Mouse (Mus musculus) cerebellum, adult 18-20 months (tissue): Measurements from ENCODE around the gene Arsg.
"Not testable (repeated sequence)": the region's sequence is repeated elsewhere in the genome, so short reads cannot be mapped to it uniquely, and the experiment has no call there.

Experiments
- DNase-seq, 2 experiments: peaks; one replicate each; pipeline ENCODE4 v3.0.0; 2021

The Arsg gene

DNA sequence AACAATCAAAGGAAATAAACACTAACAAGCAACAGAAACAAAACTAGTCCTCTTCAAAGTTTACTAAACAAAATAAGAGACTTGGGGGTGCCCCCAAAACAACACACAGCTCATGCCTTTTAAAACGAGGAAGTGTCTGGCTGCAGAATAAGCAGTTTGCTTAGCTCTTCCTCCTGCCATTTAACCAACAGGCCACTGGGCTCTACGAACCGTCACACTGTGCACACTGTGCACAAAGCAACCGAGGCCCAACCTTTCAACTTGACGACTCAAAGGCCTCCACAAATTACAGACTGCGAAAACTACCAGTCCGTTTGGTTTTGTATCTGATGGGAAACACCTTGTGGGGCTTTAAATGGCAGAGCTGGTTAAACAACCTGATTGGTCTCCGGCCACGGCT is 3.0 kb upstream of the Arsg start:
- DNase-seq = no peak

DNA sequence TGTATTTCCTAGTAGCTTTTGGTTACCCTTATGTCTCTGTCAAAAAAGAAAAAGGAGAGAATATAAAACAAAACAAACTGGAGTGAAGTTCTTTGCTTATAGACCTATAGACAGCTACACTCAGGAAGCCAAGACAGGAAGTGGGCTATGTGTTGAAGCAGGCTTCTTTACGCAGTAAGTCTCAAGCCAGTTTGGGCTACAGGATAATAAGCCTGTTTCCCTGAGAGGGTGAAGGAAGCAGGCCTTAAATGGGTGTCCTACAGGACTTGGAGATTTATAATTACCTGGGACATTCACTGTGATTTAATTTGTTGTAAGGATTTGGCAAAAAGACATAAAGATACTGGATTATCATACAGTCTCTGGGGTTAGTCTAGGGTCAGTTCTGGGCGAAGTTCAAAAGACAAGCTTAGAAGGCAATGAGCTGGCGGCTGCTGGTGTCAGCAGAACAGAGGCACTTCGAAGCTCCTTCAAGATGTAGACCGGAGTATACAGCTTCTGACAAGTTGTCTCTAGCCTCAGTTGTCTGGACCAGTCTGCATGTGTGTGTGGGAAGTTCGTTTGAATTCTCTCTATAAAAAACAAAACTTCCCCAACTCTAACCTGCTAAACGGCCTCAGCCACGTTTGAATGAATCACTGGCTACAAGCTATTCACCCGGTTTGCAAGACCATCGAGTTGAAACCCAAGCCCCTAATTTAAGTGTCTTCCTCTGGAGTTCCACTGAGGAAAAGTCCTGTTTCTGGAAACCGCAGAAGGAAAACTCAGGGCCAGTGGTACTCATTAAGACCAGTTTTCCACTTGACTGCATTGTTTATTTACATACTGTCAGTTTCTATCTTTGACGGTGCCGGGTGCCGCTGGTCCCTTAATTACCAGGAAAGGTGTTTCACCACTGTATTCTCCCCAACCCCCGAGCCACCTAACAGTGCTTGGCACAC is 2.0 kb upstream of the Arsg start:
- peak in 1 of 2 experiments; percentile 42 for DNase-seq

DNA sequence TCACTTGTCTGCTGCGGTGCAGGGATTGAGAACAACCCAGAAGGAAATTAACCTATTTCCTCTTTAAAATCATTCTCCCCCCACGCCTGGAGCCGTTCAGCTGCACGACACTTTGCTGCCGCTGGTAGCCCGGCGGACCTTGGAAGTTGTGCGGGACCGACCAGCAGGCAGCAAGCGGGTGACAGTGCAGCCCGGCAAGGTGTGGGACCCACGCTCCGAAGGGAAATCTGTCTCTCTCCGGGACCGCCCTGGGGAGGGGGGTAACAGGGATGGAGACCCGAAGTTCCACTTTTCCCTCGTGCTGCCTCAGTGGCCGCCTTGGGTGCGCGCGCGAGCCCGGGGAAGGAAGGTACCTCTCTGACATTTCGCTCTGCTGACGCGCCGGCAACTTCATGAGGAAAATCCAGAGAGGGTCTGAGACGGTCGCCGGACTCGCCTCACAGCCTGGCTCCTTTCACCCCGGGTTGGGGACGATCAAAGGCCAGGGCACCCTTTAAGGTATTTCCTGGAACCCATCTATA is 943 bp upstream of the Arsg start:
- DNase-seq = peak; percentile 53 to 65

DNA sequence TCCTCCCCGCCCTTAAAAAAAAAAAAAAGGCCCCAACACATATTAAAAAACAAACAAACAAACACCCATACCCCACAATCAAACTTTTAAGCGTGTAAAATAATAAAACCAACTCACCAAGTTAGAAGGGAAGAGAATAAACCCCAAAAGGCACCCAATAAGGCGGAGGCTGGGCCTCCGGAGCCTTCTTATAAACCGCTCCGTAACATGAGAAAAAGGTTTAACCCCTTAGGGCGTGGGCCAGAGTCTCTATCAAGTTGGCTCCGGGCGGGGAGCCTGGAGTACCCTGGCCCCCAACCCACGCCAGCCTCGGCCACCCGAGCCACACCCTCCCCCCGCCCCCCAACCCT is 378 bp upstream of the Arsg start:
- no peak for DNase-seq

DNA sequence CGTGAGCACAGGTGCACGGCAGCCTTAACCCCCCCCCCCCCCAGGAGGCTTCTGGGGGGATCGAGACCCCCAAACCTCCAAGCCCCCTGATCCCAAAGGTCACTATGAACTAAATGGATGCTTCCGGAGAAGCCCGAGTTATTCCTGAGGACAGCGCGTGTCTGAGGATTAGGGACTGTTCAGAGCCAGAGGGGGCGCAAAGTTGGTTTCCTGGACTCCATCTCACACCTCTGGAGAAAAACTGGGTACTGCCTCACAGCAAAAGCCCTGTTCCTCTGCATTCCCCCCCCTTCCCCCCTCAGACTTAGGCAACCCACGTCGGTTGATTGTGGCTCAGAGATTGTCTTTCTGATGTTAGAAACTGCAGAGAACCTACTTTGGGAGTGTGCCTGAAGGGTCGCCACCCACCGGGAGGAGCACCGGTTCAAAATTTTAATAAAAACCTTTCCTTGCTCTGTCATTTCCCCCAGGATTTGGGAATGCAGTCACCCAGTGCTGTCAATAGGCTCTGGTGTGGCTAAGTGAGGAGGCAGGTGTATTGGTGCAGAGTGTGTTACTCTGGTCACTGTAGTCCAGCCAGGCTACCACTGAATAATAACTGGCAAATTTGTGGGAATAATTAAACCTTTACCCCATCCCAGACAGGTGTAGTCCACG is 1.0 kb downstream of the Arsg start:
- peak; percentile 20 to 42 for DNase-seq

DNA sequence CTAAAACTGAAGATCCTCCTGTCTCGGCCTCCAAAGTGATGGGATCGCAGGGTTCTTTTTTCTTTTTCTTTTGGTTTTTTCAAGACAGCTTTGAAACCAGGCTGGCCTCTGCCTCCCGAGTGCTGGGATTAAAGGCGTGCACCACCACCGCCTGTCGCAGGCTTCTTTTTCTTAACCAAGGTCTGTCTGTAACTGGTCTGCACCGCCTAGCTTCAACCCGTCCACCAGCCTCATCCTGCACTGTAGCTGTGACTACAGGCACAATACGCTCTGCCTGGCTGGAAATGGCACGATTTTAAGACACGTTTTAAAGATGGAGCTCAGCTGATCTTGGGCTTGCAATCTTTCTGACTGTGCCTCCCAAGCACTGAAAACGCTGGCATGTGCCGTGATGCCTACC is 1.7 kb downstream of the Arsg start:
- no peak for DNase-seq

DNA sequence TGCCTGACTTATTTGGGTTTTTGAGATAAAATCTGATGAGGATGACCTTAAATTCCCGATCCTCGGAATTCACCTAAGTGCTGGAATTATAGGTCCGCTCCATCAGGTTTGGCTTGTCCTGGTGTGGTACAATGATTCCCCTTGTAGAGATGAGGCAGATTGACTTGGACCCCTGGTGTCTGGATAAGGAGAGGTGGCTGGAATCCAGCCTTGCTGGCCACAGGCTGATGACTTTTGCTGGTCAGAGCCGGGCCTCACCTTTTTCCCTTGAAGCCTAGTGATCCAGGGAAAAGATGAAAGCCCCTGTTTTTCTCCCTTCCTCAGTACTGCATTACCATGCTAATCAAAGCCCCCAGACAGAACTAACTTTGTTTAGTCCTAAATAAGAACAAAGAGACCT is 2.5 kb downstream of the Arsg start:
- peak; percentile 35 to 39 for DNase-seq

DNA sequence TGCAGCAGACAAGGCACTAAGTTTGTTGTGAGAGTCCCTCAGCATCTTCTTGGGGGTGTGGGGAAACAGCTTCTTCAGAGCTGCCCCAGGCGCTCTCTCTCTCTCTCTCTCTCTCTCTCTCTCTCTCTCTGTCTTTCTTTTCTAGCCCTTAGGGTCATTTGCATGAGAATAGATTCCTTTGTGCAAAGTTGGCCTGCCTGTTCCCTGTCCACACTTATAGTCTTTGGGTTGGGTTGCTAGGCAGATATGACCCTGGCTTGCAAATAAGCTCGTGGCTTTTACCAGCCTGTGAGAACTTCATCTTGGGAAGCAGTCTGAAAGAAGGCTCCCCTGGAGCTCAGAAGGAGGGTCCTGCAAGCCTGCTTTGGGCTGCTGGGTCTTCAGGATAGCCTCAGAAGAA is 3.1 kb downstream of the Arsg start:
- DNase-seq = no peak

DNA sequence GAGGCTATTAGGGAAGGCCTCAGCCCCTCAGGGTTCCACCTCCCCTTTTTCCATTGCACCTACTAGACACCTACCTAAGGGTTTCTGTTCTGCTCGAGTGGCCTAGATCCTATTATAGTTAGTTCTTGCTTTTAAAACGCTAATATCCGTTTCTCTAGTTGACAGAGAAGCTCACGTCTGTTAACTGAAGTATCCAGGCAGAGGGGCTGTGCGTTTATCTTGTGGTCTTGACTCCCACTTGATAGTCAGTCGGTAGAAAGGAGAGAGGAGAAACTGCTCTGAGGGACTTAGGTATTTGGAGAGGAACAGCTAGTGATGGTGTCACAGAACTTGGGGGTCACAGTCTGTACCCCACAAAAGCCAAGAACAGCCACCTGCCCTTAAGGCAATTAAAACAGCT is 3.5 kb downstream of the Arsg start:
- DNase-seq = no peak

DNA sequence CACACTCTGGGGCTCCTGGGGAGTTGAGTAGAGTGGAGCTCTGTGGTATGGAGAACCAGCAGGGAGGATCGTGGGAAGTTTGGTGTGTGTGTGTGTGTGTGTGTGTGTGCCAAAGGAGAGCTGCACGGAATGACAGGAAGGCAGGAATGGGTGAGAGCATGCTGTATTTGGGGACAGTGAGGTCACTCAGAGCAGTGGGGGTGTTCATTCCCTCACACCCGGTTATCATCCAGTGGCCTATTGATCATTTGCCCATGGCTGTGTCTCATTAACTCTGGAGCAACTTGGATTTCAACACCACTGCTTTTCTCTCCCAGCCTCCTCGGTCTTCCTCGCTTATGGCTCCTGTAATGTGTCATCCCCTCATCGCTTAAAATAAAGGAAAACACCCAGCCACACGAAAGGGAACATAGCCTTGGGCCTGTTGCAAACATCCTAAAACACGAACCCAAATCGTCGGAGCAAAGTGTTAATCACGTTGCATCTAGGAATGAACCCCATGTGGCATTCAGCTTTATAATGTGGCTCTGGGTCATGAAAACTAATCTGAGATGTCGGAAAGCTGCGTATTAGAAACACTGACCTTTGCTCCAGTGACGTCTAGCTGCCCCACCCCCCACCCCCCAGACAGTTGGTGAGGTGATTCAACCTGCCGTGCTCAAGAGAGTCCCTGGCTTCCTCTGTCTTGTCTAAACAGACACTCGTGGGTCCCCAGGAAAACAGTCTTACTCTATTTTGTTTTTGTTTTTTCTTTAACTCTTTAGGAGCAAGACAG is 4.6 kb downstream of the Arsg start:
- no peak for DNase-seq

DNA sequence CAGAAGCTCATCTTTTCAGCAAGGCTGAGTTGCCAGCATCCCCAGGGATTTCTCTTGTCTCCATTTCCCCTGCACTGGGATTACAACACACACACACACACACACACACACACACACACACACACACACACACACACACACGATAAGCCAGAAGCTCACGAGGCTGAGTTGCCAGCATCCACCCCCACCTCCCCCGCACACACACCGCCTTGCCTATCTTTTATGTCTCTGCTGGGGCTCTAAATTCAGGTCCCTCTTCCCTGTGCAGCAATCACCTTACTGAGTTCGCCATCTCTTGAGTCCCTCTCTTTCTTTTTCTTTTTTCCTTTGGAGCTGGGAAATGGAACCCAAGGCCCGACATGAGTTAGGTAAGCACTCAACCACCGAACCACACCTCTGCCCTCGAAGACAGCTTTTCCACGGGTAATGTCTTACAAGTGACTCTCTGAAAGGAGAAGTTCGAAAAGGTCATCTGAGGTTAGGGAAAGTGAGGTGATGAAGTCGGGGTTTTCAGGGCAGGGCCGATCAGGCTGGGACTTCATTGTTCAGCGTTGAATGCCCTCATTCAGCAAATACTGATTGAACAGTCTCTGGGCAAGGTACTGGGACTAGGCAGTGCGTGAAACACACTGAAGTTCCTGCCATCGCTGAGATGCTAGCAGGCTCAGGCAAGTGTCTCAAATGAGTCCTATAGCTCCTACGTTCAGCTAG is 6.6 kb downstream of the Arsg start:
- no peak for DNase-seq

DNA sequence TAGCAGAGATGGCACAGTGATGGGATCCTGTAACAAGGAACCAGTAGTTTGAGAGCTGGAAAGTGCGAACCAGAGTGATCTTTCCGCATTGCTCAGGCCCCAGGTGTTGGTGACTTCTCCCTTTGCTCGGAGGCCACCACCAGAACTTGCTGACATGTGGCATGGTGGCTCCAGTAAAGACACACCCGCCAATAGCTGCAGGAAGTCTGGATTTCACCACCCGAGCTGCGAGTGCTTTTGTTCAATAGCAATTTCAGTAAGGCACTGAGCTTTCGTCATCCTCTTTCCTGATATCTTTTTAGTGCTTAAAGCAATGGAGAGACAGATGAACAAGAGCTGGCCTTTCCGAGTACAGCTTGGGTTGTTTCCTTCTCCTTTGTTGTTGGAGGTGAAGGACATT is 7.3 kb downstream of the Arsg start:
- no peak for DNase-seq

DNA sequence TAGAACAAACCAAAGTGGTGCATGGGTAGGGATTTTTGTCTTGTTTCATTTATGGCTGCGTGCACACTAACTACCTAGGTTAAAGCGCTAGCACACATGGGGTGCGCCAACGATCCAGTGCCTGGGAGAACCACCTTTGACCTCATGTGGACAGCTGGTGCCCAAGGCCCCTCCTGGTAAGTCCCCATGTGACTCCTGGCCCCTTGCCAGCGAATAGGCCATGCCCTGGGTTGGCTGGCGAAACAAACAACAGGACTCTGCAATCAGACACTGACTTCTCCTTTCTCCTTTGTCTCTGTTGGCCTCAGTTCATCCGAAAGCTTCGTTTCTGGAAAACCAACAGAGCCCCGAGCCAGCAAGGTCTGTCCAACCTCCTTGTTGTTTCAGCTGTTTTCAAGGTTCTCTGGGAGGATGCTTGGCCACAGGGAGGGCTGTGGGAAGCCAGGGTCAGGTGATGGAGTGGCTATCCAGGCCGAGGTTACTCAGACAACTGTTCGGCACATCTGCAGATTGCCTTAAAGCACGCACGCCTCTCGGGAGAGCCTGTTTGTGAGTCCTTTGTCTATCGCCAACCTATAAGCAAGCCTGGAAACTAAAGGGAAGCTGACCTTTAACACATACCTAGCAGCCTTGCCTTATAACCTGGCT is 12.3 kb downstream of the Arsg start:
- DNase-seq = peak; percentile 44 to 46

DNA sequence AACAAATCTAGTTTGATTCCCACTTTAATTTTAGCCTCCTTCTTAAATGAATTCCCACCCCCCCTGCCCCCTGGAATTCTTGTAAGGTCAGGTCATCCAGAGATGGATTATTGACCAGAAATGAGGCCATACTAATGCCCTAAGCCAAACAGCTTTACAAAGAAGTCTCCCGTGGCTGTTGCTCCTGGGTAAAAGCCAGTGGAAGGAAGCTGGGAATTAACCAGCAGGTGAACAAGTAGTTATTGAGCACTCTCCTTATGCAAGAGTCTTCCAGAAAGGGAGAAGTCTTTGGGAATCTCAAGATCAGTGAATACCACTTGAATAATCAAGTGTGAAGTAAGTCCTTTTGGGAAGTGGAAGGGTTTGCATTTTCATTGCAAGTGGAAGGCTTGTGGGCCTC is 13.9 kb downstream of the Arsg start:
- DNase-seq = no peak

DNA sequence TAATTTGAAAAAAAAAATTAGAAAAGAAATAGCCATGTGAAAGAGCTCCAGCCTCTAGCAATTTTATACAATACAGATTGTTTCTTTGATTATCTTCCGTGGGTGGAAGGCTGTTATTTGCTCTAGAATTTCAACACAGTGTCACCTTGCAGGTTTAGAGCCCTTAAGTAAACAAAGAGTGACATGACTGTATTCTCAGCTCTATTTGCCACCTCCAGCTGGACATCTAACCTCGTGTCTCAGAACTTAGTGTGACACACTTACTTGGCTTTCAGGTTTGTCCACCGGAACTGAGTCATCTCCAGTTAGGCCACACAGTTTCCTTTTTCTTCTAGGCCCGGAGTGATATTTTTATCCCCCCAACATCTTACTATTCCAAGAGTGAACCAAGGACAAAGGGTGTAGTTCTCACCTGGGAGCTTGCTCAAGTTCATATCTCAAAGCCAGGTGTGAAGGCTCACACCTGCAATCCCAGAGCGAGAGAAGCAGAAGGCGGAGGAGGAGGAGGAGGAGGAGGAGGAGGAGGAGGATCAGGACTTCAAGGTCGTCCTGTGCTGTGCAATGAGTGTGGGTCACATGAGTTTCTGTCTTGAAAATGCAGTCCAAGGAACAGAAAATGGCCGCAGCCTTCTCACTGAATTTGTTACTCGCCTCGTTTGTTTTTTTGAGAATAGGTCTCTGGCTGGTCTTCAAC is 15.0 kb downstream of the Arsg start:
- DNase-seq = no peak

DNA sequence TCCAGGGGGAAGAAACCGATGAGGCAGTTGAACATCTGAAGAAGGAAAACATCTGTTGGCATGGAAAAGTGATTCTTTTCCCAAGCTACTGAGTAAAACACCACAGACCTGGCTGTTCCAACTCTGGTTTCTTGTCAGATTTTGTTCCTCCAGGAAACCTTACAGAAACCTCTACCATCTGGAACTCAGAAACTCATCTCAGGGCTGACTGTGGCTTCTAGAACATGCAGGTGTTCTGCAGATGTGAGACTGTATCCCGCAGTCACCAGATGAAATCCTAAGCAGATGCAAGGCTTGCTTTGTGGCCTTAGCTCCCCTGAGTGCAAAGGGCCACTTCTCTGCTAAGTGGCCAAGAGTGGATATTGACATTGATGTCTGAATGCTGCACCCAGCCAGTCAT is 16.6 kb downstream of the Arsg start:
- no peak for DNase-seq

DNA sequence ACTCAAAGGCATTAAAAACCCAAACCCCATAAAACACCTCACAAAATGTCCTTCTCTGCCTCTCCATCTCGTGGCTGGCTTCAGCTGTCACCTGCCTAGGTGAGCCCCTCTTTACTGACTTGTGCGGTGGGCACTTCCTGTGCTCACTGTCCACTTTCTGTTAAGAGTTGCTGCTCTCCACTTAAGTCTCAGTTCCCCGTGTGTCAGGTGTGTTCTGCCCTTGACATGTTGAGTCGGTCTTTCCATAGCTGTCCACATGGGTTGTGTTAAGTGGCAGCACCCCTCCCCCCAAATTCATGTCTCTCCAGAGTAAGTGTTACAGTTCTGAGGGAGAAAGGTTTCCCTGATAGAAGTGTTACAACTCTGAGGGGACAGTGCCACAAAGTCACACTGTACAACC is 18.7 kb downstream of the Arsg start:
- DNase-seq = no peak

DNA sequence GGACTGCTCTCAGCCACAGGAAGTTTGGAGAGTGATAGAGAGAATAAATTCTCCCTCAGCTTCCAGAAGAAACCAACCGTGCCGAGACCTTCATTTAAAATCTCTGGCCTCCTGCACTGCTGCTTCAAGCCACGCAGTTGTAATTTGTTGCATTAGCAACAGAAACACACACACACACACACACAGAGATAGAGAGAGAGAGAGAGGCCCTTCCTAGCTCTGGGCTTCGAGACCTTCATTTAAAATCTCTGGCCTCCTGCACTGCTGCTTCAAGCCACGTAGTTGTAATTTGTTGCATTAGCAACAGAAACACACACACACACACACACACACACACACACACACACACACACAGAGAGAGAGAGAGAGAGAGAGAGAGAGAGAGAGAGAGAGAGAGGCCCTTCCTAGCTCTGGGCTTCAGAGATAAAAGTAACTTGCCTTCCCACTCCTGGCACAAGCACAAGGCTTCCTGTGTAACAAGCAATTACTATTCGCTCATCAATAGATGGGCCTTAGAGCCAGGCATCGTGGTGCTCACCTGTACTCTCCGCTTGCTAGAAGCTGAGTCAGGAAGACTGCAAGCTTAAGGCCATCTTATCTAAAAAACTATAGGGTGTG is 19.8 kb downstream of the Arsg start:
- not testable (repeated sequence) for DNase-seq

DNA sequence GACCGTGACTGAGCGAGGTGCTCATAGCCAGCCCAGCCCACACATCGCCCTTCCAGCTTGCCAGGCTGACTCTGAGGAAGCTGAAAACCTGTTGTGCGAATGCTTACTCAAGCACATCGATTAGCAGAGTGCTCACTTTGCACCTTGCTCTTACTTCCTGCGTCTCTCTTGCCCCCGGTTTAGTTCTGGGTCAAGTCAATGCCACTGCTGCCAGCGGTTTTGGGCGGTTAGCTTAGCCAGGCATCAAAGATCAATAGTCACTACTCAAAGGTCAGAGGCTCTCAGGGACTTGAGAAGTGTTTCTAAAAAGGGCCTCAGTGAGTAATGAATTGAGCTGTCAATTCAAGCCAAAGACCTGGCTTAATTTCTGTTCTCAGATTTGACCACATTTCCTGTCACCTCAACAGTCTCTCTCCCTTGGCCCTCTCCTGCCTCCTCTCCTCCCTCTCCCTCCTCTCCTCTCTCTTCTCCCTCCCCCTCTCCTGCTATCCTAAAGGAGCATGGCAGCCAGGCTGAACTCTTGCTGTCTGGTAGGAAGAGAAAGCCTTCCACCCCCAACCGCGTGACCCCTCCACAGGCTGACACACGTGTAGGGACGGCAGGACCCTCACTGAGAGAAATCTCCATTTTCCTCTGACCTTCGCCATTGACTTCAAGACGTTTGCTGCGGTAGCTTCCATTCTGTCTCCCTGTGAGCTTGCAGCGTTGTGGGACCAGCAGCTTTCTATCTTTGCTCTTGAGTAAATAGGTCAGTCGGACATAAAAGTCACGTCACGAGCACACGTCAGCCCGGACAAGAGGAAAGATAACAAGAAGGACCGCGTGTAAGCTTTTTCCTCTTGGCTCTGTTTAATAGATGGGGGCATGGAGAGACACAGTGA is 22.0 kb downstream of the Arsg start:
- no peak for DNase-seq
